In genomic region chr7:133679961-133680360, GRCm38 (mm10) we compare ENCODE assay signal across 22 mouse cellular contexts. TPM values are rescaled to one million over a fixed set of nuclear protein-coding genes. Genes with fewer than 3 reads are reported as not detected.
A peak's percentile ranks its signal among the peaks of the same experiment; 100 is the strongest.
DNase-seq lines count a peak whose midpoint lies in the region; ATAC-seq and TF ChIP-seq lines count a peak whose summit lies in the region.
"Had no signal": no experiment of that assay in that cellular context is flagged by ENCODE, and none has a peak within 500 bp of the region (broad histone marks: within the 10 kb centered on the region; RNA-seq: fewer than 3 reads in every experiment).

Gene Mmp21 (minus strand): TSS chr7:133680061.

- H3K9me3 ChIP-seq in embryonic facial prominence, embryonic 13.5 days: no peaks in the 10 kb centered on the region
- no peaks in the 10 kb centered on the region for H3K9me3 ChIP-seq in embryonic facial prominence, embryonic 10.5 days
- H3K9me3 ChIP-seq in hindbrain, postnatal 0 days (ENCODE audit: low read length): no peaks in the 10 kb centered on the region
- H3K9me3 ChIP-seq in hindbrain, embryonic 12.5 days (replicated peaks): no peaks in the 10 kb centered on the region
- H3K9me3 ChIP-seq in limb, embryonic 10.5 days (replicated peaks): no peaks in the 10 kb centered on the region

- no peak for TF ChIP-seq CTCF in hindbrain, postnatal 0 days (IDR thresholded peaks at IDR 0.05; ENCODE audit: low read depth)

- H3K4me1 ChIP-seq in embryonic facial prominence, embryonic 13.5 days: no peaks in the 10 kb centered on the region
- 0 out of 2 replicates have a peak, but pooled peaks cover 4% of the 10 kb centered on the region for H3K4me1 ChIP-seq in embryonic facial prominence, embryonic 10.5 days
- H3K4me1 ChIP-seq in hindbrain, postnatal 0 days (ENCODE audit: insufficient read depth, low read length): no peaks in the 10 kb centered on the region; the same call in 1 of the 2 replicates
- H3K4me1 ChIP-seq in hindbrain, embryonic 12.5 days: no peaks in the 10 kb centered on the region
- no peaks in the 10 kb centered on the region for H3K4me1 ChIP-seq in limb, embryonic 10.5 days

- H3K4me3 ChIP-seq in embryonic facial prominence, embryonic 13.5 days: no peak within 1 kb of the TSS
- H3K4me3 ChIP-seq in embryonic facial prominence, embryonic 10.5 days: no peak within 1 kb of the TSS
- H3K4me3 ChIP-seq in hindbrain, postnatal 0 days (ENCODE audit: low read length): no peak within 1 kb of the TSS
- H3K4me3 ChIP-seq in hindbrain, embryonic 12.5 days: no peak within 1 kb of the TSS
- H3K4me3 ChIP-seq in limb, embryonic 10.5 days: no peak within 1 kb of the TSS

- H3K27ac ChIP-seq in embryonic facial prominence, embryonic 13.5 days: no peak within 1 kb of the TSS
- H3K27ac ChIP-seq in embryonic facial prominence, embryonic 10.5 days (replicated peaks): no peak within 1 kb of the TSS
- no peak within 1 kb of the TSS for H3K27ac ChIP-seq in hindbrain, postnatal 0 days
- no peak within 1 kb of the TSS for H3K27ac ChIP-seq in hindbrain, embryonic 12.5 days
- 0 out of 2 replicates have a peak within 1 kb of the TSS, but pooled peaks have one; percentile 14 for H3K27ac ChIP-seq in limb, embryonic 10.5 days

- 90% methylated on average over 3 of the region's 3 CpGs for WGBS in embryonic facial prominence, embryonic 13.5 days
- 83% methylated on average over 3 of the region's 3 CpGs for WGBS in embryonic facial prominence, embryonic 10.5 days
- 85% methylated on average over 3 of the region's 3 CpGs for WGBS in hindbrain, postnatal 0 days
- WGBS in hindbrain, embryonic 12.5 days: 86% methylated on average over 3 of the region's 3 CpGs
- 53% methylated on average over 3 of the region's 3 CpGs for WGBS in limb, embryonic 10.5 days

- H3K36me3 ChIP-seq in embryonic facial prominence, embryonic 13.5 days: peaks cover 9% of the 10 kb centered on the region
- H3K36me3 ChIP-seq in embryonic facial prominence, embryonic 10.5 days (replicated peaks): peaks cover 21% of the 10 kb centered on the region
- no peaks in the 10 kb centered on the region for H3K36me3 ChIP-seq in hindbrain, postnatal 0 days (ENCODE audit: insufficient read depth, low read length)
- H3K36me3 ChIP-seq in hindbrain, embryonic 12.5 days: 0 out of 2 replicates have a peak, but pooled peaks cover 4% of the 10 kb centered on the region
- H3K36me3 ChIP-seq in limb, embryonic 10.5 days: peaks cover 19% of the 10 kb centered on the region

- H3K9ac ChIP-seq in embryonic facial prominence, embryonic 13.5 days: peak within 1 kb of the TSS; percentile 21; the same call in 1 of the 2 replicates
- H3K9ac ChIP-seq in hindbrain, postnatal 0 days (replicated peaks; ENCODE audit: low read length): peak within 1 kb of the TSS; percentile 21; the same call in 1 of the 2 replicates
- H3K9ac ChIP-seq in hindbrain, embryonic 12.5 days: no peak within 1 kb of the TSS

- DNase-seq in embryonic facial prominence, embryonic 10.5 days (ENCODE audit: low spot score): no peak
- DNase-seq in hindbrain, postnatal 0 days (ENCODE audit: low spot score): no peak
- no peak for DNase-seq in limb, embryonic 10.5 days (ENCODE audit: low spot score)
- no peak for DNase-seq in adrenal gland, postnatal 10 days
- DNase-seq: adrenal gland, adult 8-10 months; B cell, adult 2 months had no signal

- no peak within 1 kb of the TSS for H3K4me2 ChIP-seq in embryonic facial prominence, embryonic 13.5 days
- no peak within 1 kb of the TSS for H3K4me2 ChIP-seq in hindbrain, postnatal 0 days (ENCODE audit: low read depth, low read length)
- H3K4me2 ChIP-seq in hindbrain, embryonic 12.5 days (replicated peaks): no peak within 1 kb of the TSS

- no peaks in the 10 kb centered on the region for H3K27me3 ChIP-seq in embryonic facial prominence, embryonic 13.5 days
- H3K27me3 ChIP-seq in embryonic facial prominence, embryonic 10.5 days (replicated peaks; ENCODE audit: low read depth, poor library complexity, severe bottlenecking): no peaks in the 10 kb centered on the region
- no peaks in the 10 kb centered on the region for H3K27me3 ChIP-seq in hindbrain, postnatal 0 days (ENCODE audit: insufficient read depth, low read length)
- no peaks in the 10 kb centered on the region for H3K27me3 ChIP-seq in hindbrain, embryonic 12.5 days
- H3K27me3 ChIP-seq in limb, embryonic 10.5 days (ENCODE audit: low read depth, poor library complexity, severe bottlenecking): no peaks in the 10 kb centered on the region
- H3K27me3 ChIP-seq: CH12.LX, Patski had no signal

- no peak for ATAC-seq in embryonic facial prominence, embryonic 13.5 days (ENCODE audit: insufficient number of reproducible peaks, insufficient read depth, low FRiP score, low TSS enrichment, low read depth)
- no peak for ATAC-seq in hindbrain, postnatal 0 days
- ATAC-seq in hindbrain, embryonic 12.5 days (ENCODE audit: low FRiP score): no peak
- ATAC-seq: activated CD4-positive, CD25-positive, alpha-beta regulatory T cell, adult 4 months; CD4-positive, CD25-positive, alpha-beta regulatory T cell, adult 4 months; Patski had no signal

RNA-seq across cellular contexts. Expression of gene Mmp21, which starts in this region (rescaled TPM):
- not detected in 2 replicates for polyA plus RNA-seq in embryonic facial prominence, embryonic 13.5 days (2015; fragmentation: Nextera tagmentation; extraction: Ambion mirVana)
- polyA plus RNA-seq in embryonic facial prominence, embryonic 10.5 days (2016; fragmentation: Nextera tagmentation; extraction: Ambion mirVana): 0.07 and 0.15 TPM in 2 replicates
- total RNA-seq in hindbrain, postnatal 0 days (2014; rRNA removed): 0.11 TPM in 1 of 2 replicates, not detected in the other
- polyA plus RNA-seq in hindbrain, postnatal 0 days (2015; fragmentation: Nextera tagmentation; extraction: Ambion mirVana): 0.10 TPM in 1 of 2 replicates, not detected in the other
- polyA plus RNA-seq in hindbrain, embryonic 12.5 days (2016; fragmentation: Nextera tagmentation; extraction: Ambion mirVana): 0.25 TPM in 1 of 2 replicates, not detected in the other
- 0.18 TPM in 1 of 2 replicates, not detected in the other for polyA plus RNA-seq in limb, embryonic 10.5 days (2016; fragmentation: Nextera tagmentation; extraction: Ambion mirVana)
- total RNA-seq in adrenal gland, postnatal 10 days (2021): not detected
- total RNA-seq: adrenal gland, adult 18-20 months; adrenal gland, adult 2 months; adrenal gland, adult 8-10 months; adrenal gland, postnatal 14 days; adrenal gland, postnatal 25 days; adrenal gland, postnatal 36 days; adrenal gland, postnatal 4 days; CH12.LX; G1E; MEL had no signal
- polyA plus RNA-seq: C2C12; cerebellum, adult 2 months; G1E; Patski had no signal
